Mouse (Mus musculus): Measurements from ENCODE around the gene Hnf4a. TPM values are rescaled to one million over a fixed set of nuclear protein-coding genes. Genes with fewer than 3 reads are reported as not detected.
A peak's percentile ranks its signal among the peaks of the same experiment; 100 is the strongest.

The Hnf4a gene
- polyA plus RNA-seq, 1 experiment from 2014 or later, result 0.77 TPM

DNA sequence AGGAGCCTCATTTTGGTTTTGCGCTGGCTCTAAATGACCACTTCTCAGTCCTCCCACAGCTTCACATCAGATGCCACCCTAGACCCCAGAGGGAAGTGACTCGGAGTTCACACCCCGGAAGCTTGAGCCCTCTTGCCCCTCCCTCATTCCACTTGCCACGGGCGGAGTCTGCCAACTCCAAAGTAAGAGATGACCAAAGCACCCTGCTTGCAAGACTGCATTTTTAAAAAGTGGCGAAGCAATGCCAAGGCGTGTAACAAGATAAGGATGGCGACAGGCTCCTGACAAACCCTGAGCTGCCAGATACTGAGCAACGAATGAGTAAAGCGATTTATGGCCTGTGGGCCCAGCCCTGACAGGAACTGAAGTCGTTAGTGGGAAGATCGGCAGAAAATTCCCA is 83.6 kb downstream of the Hnf4a start:
- no peak for ATAC-seq (replicated peaks; ENCODE audit: extremely low read depth, insufficient read depth, low FRiP score)
- WGBS, result 49% methylated on average over 12 of the region's 12 CpGs
- Histone ChIP-seq H3K27me3 (ENCODE audit: control insufficient read depth, insufficient read depth, low read length) (no peaks in the 10 kb centered on the region), H3K27ac (ENCODE audit: low read length) (no peak overlapping the region), H3K9ac (ENCODE audit: low read length) (no peak overlapping the region), H3K9me3 (replicated peaks; ENCODE audit: control insufficient read depth, low read length) (no peaks in the 10 kb centered on the region), H3K4me2 (ENCODE audit: low read depth, low read length) (no peak overlapping the region), H3K4me1 (ENCODE audit: control insufficient read depth, insufficient read depth, low read length) (no peaks in the 10 kb centered on the region), H3K36me3 (ENCODE audit: control insufficient read depth, insufficient read depth) (no peaks in the 10 kb centered on the region), H3K4me3 (ENCODE audit: low read length) (no peak overlapping the region)

- Histone ChIP-seq H3K4me2 (ENCODE audit: low read depth, low read length) (no peak overlapping the region), H3K27me3 (ENCODE audit: control insufficient read depth, insufficient read depth, low read length) (no peaks in the 10 kb centered on the region), H3K9ac (ENCODE audit: low read length) (no peak overlapping the region), H3K4me3 (ENCODE audit: low read length) (no peak overlapping the region), H3K4me1 (ENCODE audit: control insufficient read depth, insufficient read depth, low read length) (no peaks in the 10 kb centered on the region), H3K36me3 (ENCODE audit: control insufficient read depth, insufficient read depth) (no peaks in the 10 kb centered on the region), H3K27ac (ENCODE audit: low read length) (no peak overlapping the region), H3K9me3 (replicated peaks; ENCODE audit: control insufficient read depth, low read length) (no peaks in the 10 kb centered on the region)
- ATAC-seq (replicated peaks; ENCODE audit: extremely low read depth, insufficient read depth, low FRiP score), result no peak
- 67% methylated on average over 5 of the region's 5 CpGs for WGBS
These were observed 84.4 kb downstream of the Hnf4a start for GRCm38 (mm10) chr2:163590996-163591395.

DNA sequence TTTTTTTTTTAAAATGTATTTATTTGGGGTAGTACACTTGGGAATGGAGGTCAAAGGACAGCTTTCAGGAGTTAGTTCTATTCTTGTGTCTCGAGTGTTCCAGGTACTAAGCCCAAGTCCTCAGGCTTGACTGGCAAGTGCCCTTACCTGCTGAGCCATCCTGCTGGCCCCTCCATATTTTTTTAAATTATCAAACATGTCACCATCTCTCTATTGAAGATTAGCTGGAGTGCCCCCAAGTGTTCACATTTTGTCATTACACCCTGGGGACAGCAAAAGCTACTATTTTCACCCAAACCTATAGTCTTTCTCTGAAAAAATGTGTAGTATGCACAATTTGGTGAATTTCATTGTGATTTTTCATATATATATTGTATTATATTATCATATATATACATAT is 85.5 kb downstream of the Hnf4a start:
- Histone ChIP-seq H3K27ac (ENCODE audit: low read length) (no peak overlapping the region), H3K9ac (ENCODE audit: low read length) (no peak overlapping the region), H3K27me3 (ENCODE audit: control insufficient read depth, insufficient read depth, low read length) (no peaks in the 10 kb centered on the region), H3K36me3 (ENCODE audit: control insufficient read depth, insufficient read depth) (no peaks in the 10 kb centered on the region), H3K9me3 (replicated peaks; ENCODE audit: control insufficient read depth, low read length) (no peaks in the 10 kb centered on the region), H3K4me3 (ENCODE audit: low read length) (no peak overlapping the region), H3K4me1 (ENCODE audit: control insufficient read depth, insufficient read depth, low read length) (peaks cover 8% of the 10 kb centered on the region), H3K4me2 (ENCODE audit: low read depth, low read length) (no peak overlapping the region)
- no peak for ATAC-seq (replicated peaks; ENCODE audit: extremely low read depth, insufficient read depth, low FRiP score)
- 47% methylated on average over 1 of the region's 1 CpGs for WGBS

GRCm38 (mm10) chr2:163593636-163594282 is 87.2 kb downstream of the Hnf4a start:
- WGBS, result 84% methylated on average over 10 of the region's 10 CpGs
- no peaks in the 10 kb centered on the region for H3K36me3 ChIP-seq (ENCODE audit: control insufficient read depth, insufficient read depth)
- H3K4me3 ChIP-seq (ENCODE audit: low read length), result no peak overlapping the region
- no peak for ATAC-seq (replicated peaks; ENCODE audit: extremely low read depth, insufficient read depth, low FRiP score)
- H3K27ac ChIP-seq (ENCODE audit: low read length), result no peak overlapping the region
- no peak overlapping the region for H3K9ac ChIP-seq (ENCODE audit: low read length)
- H3K9me3 ChIP-seq (replicated peaks; ENCODE audit: control insufficient read depth, low read length), result no peaks in the 10 kb centered on the region
- H3K4me1 ChIP-seq (ENCODE audit: control insufficient read depth, insufficient read depth, low read length), result peaks cover 8% of the 10 kb centered on the region
- no peaks in the 10 kb centered on the region for H3K27me3 ChIP-seq (ENCODE audit: control insufficient read depth, insufficient read depth, low read length)
- H3K4me2 ChIP-seq (ENCODE audit: low read depth, low read length), result no peak overlapping the region

DNA sequence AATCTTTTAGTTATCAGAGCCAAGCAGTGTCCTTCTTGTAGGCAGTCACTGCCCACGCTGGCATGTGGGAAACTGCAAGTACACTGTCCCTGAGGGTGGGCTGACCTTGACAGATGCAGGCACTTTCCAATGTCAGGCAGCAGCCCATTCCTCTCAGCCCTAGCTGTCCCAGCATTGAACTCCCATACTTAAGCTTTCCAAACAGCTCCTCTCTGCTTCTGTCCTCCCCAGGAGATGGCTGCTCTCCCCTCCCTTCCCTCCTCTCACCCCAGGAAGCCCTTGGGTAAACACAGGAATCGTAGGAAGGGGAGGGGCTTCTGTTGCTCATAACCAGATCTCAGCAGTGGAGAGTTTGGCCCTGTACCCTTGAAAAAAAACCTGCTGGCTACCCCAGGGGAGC is 88.5 kb downstream of the Hnf4a start:
- Histone ChIP-seq H3K4me1 (ENCODE audit: control insufficient read depth, insufficient read depth, low read length) (peaks cover 8% of the 10 kb centered on the region), H3K9me3 (replicated peaks; ENCODE audit: control insufficient read depth, low read length) (no peaks in the 10 kb centered on the region), H3K27me3 (ENCODE audit: control insufficient read depth, insufficient read depth, low read length) (no peaks in the 10 kb centered on the region), H3K4me3 (ENCODE audit: low read length) (no peak overlapping the region), H3K9ac (ENCODE audit: low read length) (no peak overlapping the region), H3K27ac (ENCODE audit: low read length) (peak overlapping the region; percentile 10; the same call in 1 of the 2 replicates), H3K4me2 (ENCODE audit: low read depth, low read length) (no peak overlapping the region), H3K36me3 (ENCODE audit: control insufficient read depth, insufficient read depth) (no peaks in the 10 kb centered on the region)
- WGBS, result 19% methylated on average over 2 of the region's 2 CpGs
- ATAC-seq (replicated peaks; ENCODE audit: extremely low read depth, insufficient read depth, low FRiP score), result no peak

DNA sequence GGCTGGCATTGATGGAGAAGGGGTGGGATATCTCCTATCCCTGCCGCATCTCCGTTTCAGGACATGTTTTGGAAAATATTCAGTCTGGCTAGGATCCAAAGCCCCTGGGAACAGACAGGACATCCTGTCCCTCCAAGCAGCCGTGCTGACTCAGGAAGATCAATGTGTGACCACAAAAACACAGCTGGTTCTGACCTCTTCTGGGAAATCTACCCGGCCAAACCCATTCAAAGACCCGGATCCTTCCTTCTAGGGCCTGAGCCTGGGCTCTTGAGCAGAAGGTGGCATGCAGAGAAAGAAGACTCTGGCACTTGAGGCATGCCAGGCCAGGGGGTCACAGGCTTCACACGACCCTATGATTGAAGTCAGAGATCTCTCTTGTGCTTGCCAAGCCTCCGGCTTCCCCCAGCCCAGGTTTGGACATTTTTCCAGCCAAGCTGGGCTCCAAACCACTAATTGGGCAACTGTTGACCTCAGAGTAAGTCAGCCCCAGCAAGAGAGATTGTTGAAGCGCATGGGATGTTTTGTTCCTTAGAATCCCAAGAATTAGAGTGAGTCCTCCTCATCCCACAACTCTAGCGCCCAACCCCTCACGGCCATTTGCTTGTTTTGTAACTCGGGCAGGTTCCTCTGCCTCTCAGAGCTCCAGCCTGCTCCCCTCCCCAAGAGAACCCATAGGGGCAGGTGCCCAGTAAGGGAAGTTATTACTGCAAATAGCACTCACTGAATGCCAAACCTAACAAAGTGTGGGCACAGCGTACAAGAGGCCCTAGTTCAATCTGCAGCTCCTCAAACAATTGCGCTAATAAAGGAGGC is 89.7 kb downstream of the Hnf4a start:
- 53% methylated on average over 13 of the region's 13 CpGs for WGBS
- peak; percentile 39; the same call in 1 of the 2 replicates for ATAC-seq (replicated peaks; ENCODE audit: extremely low read depth, insufficient read depth, low FRiP score)
- Histone ChIP-seq H3K9ac (ENCODE audit: low read length) (no peak overlapping the region), H3K4me1 (ENCODE audit: control insufficient read depth, insufficient read depth, low read length) (peaks cover 8% of the 10 kb centered on the region), H3K4me2 (ENCODE audit: low read depth, low read length) (no peak overlapping the region), H3K4me3 (ENCODE audit: low read length) (no peak overlapping the region), H3K27ac (ENCODE audit: low read length) (peak overlapping the region; percentile 81), H3K9me3 (replicated peaks; ENCODE audit: control insufficient read depth, low read length) (no peaks in the 10 kb centered on the region), H3K27me3 (ENCODE audit: control insufficient read depth, insufficient read depth, low read length) (no peaks in the 10 kb centered on the region), H3K36me3 (ENCODE audit: control insufficient read depth, insufficient read depth) (no peaks in the 10 kb centered on the region)

DNA sequence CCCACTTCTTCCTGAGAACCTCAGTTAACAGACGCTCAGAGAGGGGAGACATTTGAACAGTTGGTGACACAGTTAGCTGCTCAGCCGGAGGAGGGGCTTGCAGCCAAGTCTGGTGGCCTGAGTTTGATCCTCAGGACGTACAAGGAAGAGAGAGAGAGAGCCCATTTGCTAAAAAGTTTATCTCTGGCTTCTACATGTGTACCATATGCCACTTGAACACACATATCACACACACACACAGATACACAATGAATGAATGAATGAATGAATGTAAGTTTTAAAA is 90.2 kb downstream of the Hnf4a start:
- H3K9ac ChIP-seq (ENCODE audit: low read length), result no peak overlapping the region
- H3K4me2 ChIP-seq (ENCODE audit: low read depth, low read length), result no peak overlapping the region
- no peaks in the 10 kb centered on the region for H3K27me3 ChIP-seq (ENCODE audit: control insufficient read depth, insufficient read depth, low read length)
- WGBS, result 55% methylated on average over 3 of the region's 3 CpGs
- peaks cover 12% of the 10 kb centered on the region for H3K4me1 ChIP-seq (ENCODE audit: control insufficient read depth, insufficient read depth, low read length)
- H3K36me3 ChIP-seq (ENCODE audit: control insufficient read depth, insufficient read depth), result no peaks in the 10 kb centered on the region
- ATAC-seq (replicated peaks; ENCODE audit: extremely low read depth, insufficient read depth, low FRiP score), result no peak
- no peak overlapping the region for H3K4me3 ChIP-seq (ENCODE audit: low read length)
- H3K9me3 ChIP-seq (replicated peaks; ENCODE audit: control insufficient read depth, low read length), result no peaks in the 10 kb centered on the region
- peak overlapping the region; percentile 81 for H3K27ac ChIP-seq (ENCODE audit: low read length)

GRCm38 (mm10) chr2:163597661-163598060 is 91.1 kb downstream of the Hnf4a start:
- H3K4me1 ChIP-seq (ENCODE audit: control insufficient read depth, insufficient read depth, low read length), result peaks cover 13% of the 10 kb centered on the region
- no peaks in the 10 kb centered on the region for H3K36me3 ChIP-seq (ENCODE audit: control insufficient read depth, insufficient read depth)
- H3K9me3 ChIP-seq (replicated peaks; ENCODE audit: control insufficient read depth, low read length), result no peaks in the 10 kb centered on the region
- no peak overlapping the region for H3K4me3 ChIP-seq (ENCODE audit: low read length)
- no peak for ATAC-seq (replicated peaks; ENCODE audit: extremely low read depth, insufficient read depth, low FRiP score)
- 53% methylated on average over 4 of the region's 4 CpGs for WGBS
- no peak overlapping the region for H3K9ac ChIP-seq (ENCODE audit: low read length)
- no peak overlapping the region for H3K27ac ChIP-seq (ENCODE audit: low read length)
- H3K27me3 ChIP-seq (ENCODE audit: control insufficient read depth, insufficient read depth, low read length), result no peaks in the 10 kb centered on the region
- H3K4me2 ChIP-seq (ENCODE audit: low read depth, low read length), result no peak overlapping the region

DNA sequence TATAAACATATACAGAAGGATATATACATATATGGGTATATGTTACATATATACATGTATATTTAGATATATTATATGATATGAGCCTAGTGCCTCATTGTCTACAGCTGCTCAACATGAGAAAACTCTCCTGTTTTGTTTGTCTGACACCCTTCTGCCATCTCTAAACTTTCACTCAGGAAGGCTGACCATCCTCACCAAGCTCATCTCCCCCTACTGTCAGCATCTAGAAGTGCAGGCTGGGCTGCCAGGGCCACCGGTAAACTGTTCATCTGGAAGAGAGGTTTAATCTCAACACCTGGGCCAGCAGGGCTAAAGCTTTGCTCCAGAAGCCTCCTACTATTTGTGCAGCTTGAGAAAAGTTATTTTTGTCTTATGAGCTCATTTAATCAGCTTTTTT is 92.6 kb downstream of the Hnf4a start:
- ATAC-seq (replicated peaks; ENCODE audit: extremely low read depth, insufficient read depth, low FRiP score), result no peak
- H3K36me3 ChIP-seq (ENCODE audit: control insufficient read depth, insufficient read depth), result no peaks in the 10 kb centered on the region
- no peak overlapping the region for H3K27ac ChIP-seq (ENCODE audit: low read length)
- no peak overlapping the region for H3K9ac ChIP-seq (ENCODE audit: low read length)
- WGBS, result 3% methylated on average over 1 of the region's 1 CpGs
- H3K27me3 ChIP-seq (ENCODE audit: control insufficient read depth, insufficient read depth, low read length), result no peaks in the 10 kb centered on the region
- peaks cover 20% of the 10 kb centered on the region for H3K4me1 ChIP-seq (ENCODE audit: control insufficient read depth, insufficient read depth, low read length)
- H3K4me2 ChIP-seq (ENCODE audit: low read depth, low read length), result no peak overlapping the region
- H3K9me3 ChIP-seq (replicated peaks; ENCODE audit: control insufficient read depth, low read length), result no peaks in the 10 kb centered on the region
- no peak overlapping the region for H3K4me3 ChIP-seq (ENCODE audit: low read length)

Data from heart, embryonic 16.5 days (tissue).